Mouse (Mus musculus) layer of hippocampus, adult 6 months (tissue): ENCODE data around the gene Gas2l3. TPM values are rescaled to one million over a fixed set of nuclear protein-coding genes. Genes with fewer than 3 reads are reported as not detected.

Source experiments
- long read RNA-seq, 2 experiments: library from polyadenylated mRNA; unstranded; transcript quantifications; one replicate each; pipeline ENCODE4 v2.0.0; 2019 to 2020
- polyA plus RNA-seq: library from polyadenylated mRNA; unstranded; fragments of <200 nt; fragmentation: Nextera tagmentation; gene quantifications from 2 replicates; pipeline ENCODE4 v1.2.3, GENCODE M21; 2021

Gas2l3 gene
- polyA plus RNA-seq, result 0.50 and 1.3 TPM in 2 replicates
- long read RNA-seq, experiment 1, result 0 reads
- long read RNA-seq, experiment 2, full-length matches to known transcripts, result 9 of 11 reads
- long read RNA-seq, experiment 2, partial matches to known transcripts, result 0 of 11 reads
- long read RNA-seq, experiment 2, other reads (novel, unspliced or antisense), result 2 of 11 reads

GRCm38 (mm10) chr10:89443623-89444151, at the start of gene Gas2l3:
Gas2l3 (minus strand) TSS chr10:89443967.

Other genes starting within 250 kb of the Gas2l3 start
- 5.8 and 5.9 TPM in 2 replicates for gene Ano4, start 99.2 kb downstream of the Gas2l3 start, polyA plus RNA-seq
- gene Nr1h4, start 89.6 kb upstream of the Gas2l3 start, polyA plus RNA-seq, result 0.06 and 0.09 TPM in 2 replicates
- 0.16 and 0.30 TPM in 2 replicates for gene Slc17a8, start 177.3 kb upstream of the Gas2l3 start, polyA plus RNA-seq
- 4.2 and 4.7 TPM in 2 replicates for gene Scyl2, start 242.3 kb upstream of the Gas2l3 start, polyA plus RNA-seq